Mouse (Mus musculus) liver, embryonic 14.5 days (tissue): ENCODE data around the gene Zdhhc1. TPM values are rescaled to one million over a fixed set of nuclear protein-coding genes. Genes with fewer than 3 reads are reported as not detected.

Experiments used
- ATAC-seq: fragments of 200-750 bp; cut with Nextera tagmentation; 2 replicates; pipeline ENCODE4 v1.8.0; 2017; ENCODE audit warnings: moderate number of reproducible peaks, mild to moderate bottlenecking, moderate library complexity; ENCODE audit not compliant: insufficient read depth
- DNase-seq, 3 experiments: peaks; one replicate each; pipeline ENCODE4 v3.0.0-alpha.2; 2012 to 2013; ENCODE audit warnings: low read depth in 3 of 3, low spot score in 3 of 3
- H3K27ac ChIP-seq: fragments of 300-500 bp; sonication (generic); 2 replicates; pipeline ENCODE4 v1.5.1; 2014; ENCODE audit warnings: moderate library complexity, mild to moderate bottlenecking, control low read depth, inconsistent platforms
- H3K27me3 ChIP-seq: fragments of 300-500 bp; sonication (generic); 2 replicates; pipeline ENCODE4 v1.6.1; 2014; ENCODE audit warnings: mild to moderate bottlenecking, low read length, moderate library complexity; ENCODE audit not compliant: control insufficient read depth, insufficient read depth
- H3K36me3 ChIP-seq: fragments of 300-500 bp; sonication (generic); replicated peaks from 2 replicates; pipeline ENCODE4 v1.6.1; 2014; ENCODE audit warnings: low read depth; ENCODE audit not compliant: control insufficient read depth, insufficient read depth
- H3K4me1 ChIP-seq, 2 experiments: fragments of 200-500 bp in 1 of 2; fragments of 300-500 bp in 1 of 2; sonication (generic) in 1 of 2; replicated peaks; 2 replicates each; pipeline ENCODE4 v1.6.1; 2012 to 2014; ENCODE audit warnings: antibody characterized with exemption in 1 of 2, inconsistent platforms in 1 of 2, low read length in 1 of 2; ENCODE audit not compliant: control insufficient read depth in 2 of 2, insufficient read depth in 2 of 2
- H3K4me2 ChIP-seq: fragments of 300-500 bp; sonication (generic); 2 replicates; pipeline ENCODE4 v1.6.1; 2014; ENCODE audit warnings: low read depth, mild to moderate bottlenecking, control low read depth, moderate library complexity
- H3K4me3 ChIP-seq, 2 experiments: fragments of 200-500 bp in 1 of 2; fragments of 300-500 bp in 1 of 2; sonication (generic) in 1 of 2; 2 replicates each; pipeline ENCODE4 v1.5.1; 2012 to 2014; ENCODE audit warnings: low read depth in 2 of 2, low read length in 2 of 2, mild to moderate bottlenecking in 2 of 2, control low read depth in 1 of 2, inconsistent platforms in 1 of 2, moderate library complexity in 1 of 2; ENCODE audit not compliant: insufficient read depth in 1 of 2
- H3K9ac ChIP-seq: fragments of 300-500 bp; sonication (generic); replicated peaks from 2 replicates; pipeline ENCODE4 v1.6.1; 2014; ENCODE audit warnings: mild to moderate bottlenecking, control low read depth, moderate library complexity
- H3K9me3 ChIP-seq: fragments of 300-500 bp; sonication (generic); 2 replicates; pipeline ENCODE4 v1.6.1; 2016; ENCODE audit warnings: low read length, mixed read lengths; ENCODE audit not compliant: control insufficient read depth
- CTCF ChIP-seq: IDR thresholded peaks from 2 replicates; pipeline ENCODE4 v1.5.1; 2016; ENCODE audit warnings: antibody characterized with exemption, low read depth, control low read depth
- EP300 ChIP-seq: IDR thresholded peaks from 2 replicates; pipeline ENCODE4 v1.6.1; 2016; ENCODE audit warnings: antibody characterized with exemption, low read depth
- WGBS: fragments of 180-500 bp; shearing (Covaris S2); extraction: QIAGEN DNeasy Blood & Tissue Kit; methylation state at CpG from one replicate; pipeline ENCODE4 v1.1.7; 2014; ENCODE audit not compliant: insufficient replicate concordance; 5-methylcytosine and 5-hydroxymethylcytosine counted together
- polyA plus RNA-seq, 2 experiments: library from polyadenylated mRNA; depleted of rRNA in 1 of 2; stranded (reverse) in 1 of 2; unstranded in 1 of 2; fragments of >200 nt; fragmentation: Nextera tagmentation in 1 of 2; extraction: Ambion mirVana in 1 of 2; gene quantifications; 2 replicates each; pipeline versions ENCODE4 v1.2.1 to v1.2.3; 2012 to 2014

The Zdhhc1 gene
- polyA plus RNA-seq, 2 experiments: 0.90 to 2.2 TPM

DNA sequence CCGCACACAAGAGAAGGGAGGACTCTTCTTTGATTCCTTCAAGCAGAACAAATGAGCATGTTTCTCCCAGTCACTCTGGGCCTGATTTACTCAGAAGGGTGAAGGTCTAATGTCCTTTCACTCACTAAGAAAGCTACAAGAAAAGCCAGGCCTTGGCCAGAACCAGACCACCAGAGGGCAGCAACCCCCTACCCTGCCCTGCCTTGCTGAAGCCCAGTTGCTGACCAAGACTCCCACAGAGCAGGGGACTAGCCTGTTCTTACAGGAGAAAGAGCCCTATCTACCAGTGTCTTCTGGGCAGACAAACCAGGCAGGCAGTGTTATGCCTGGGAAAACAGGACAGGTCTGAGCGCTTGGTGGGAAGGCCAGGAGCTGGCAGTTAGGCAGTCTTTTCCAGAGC lies 12.3 kb downstream of the Zdhhc1 start:
- ATAC-seq (no peak), DNase-seq (no peak)
- no peaks in the 10 kb centered on the region for H3K4me1 ChIP-seq
- 45% methylated on average over 2 of the region's 2 CpGs for WGBS
- no peaks in the 10 kb centered on the region for H3K9me3 ChIP-seq
- no peak overlapping the region for H3K27ac ChIP-seq
- H3K9ac ChIP-seq: no peak overlapping the region
- H3K4me2 ChIP-seq: no peak overlapping the region
- TF ChIP-seq EP300 (no peak), CTCF (peak; percentile 70)
- H3K27me3 ChIP-seq: no peaks in the 10 kb centered on the region
- no peak overlapping the region for H3K4me3 ChIP-seq
- H3K36me3 ChIP-seq: no peaks in the 10 kb centered on the region

DNA sequence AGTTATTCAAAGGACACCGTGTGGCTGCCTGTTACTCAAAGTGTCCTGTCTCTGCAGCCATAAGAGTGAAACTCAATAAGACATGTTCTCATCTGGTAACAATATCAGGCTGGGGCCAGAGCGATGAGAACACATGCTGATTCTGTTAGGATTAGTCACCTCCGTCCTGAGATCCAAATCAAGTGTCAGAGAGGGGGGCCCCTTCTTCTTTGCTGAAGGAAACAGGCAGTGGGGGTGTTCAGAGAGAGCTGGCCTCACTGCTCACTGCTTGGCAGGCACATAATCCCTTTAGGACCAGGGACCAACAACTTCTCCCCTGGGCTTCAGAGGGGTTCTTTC lies 12.7 kb downstream of the Zdhhc1 start:
- TF ChIP-seq EP300 (no peak), CTCF (no peak)
- H3K4me1 ChIP-seq: no peaks in the 10 kb centered on the region
- no peak overlapping the region for H3K4me3 ChIP-seq
- no peak overlapping the region for H3K9ac ChIP-seq
- no peaks in the 10 kb centered on the region for H3K27me3 ChIP-seq
- no peaks in the 10 kb centered on the region for H3K9me3 ChIP-seq
- WGBS: 61% methylated on average over 3 of the region's 3 CpGs
- H3K4me2 ChIP-seq: no peak overlapping the region
- DNase-seq (no peak), ATAC-seq (no peak)
- H3K36me3 ChIP-seq: no peaks in the 10 kb centered on the region
- H3K27ac ChIP-seq: no peak overlapping the region

DNA sequence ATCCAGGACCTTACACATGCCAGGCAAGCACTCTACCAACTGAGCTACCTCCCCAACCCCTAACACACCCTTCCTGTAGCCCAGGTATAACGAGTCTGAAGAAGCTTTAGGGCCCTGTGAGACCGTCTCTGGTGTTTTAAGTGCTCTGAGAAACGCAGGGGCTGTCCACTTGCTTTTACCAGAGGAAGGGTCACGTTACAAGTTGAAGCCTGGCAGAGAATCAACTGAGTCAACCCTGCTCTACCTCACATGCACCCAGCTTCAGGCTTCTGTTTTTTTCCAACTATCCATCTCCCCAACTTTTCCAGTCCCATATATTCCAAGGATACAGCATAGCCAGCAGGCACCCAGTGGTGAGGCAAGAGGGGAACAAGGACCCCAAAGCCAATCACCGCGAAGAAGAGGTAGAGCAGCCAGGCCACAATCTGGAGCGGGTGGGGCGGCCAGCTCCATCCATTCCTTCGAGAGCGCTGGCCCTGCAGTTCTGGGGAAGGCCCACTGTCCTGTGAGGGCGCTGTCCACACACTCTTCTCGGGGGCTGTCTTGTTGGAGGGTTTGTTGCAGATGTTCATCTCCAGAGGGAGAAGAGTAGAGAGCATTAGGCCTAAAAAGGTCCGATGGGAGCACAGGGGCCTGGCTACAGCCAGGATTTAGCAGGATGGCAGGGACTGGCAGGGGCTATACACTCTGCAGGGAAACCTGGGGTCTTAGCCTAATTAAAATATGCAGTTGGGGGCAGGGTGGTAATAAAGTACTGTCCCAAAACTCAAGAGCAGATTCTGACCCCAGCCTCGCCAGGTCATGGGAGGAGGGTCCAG lies 13.3 kb downstream of the Zdhhc1 start:
- TF ChIP-seq EP300 (no peak), CTCF (peak; percentile 67)
- Histone ChIP-seq H3K9me3 (no peaks in the 10 kb centered on the region), H3K36me3 (no peaks in the 10 kb centered on the region), H3K27ac (no peak overlapping the region), H3K9ac (no peak overlapping the region), H3K4me1 (no peaks in the 10 kb centered on the region), H3K4me2 (no peak overlapping the region), H3K4me3 (no peak overlapping the region), H3K27me3 (no peaks in the 10 kb centered on the region)
- WGBS: 48% methylated on average over 14 of the region's 14 CpGs
- ATAC-seq (no peak), DNase-seq (no peak)

DNA sequence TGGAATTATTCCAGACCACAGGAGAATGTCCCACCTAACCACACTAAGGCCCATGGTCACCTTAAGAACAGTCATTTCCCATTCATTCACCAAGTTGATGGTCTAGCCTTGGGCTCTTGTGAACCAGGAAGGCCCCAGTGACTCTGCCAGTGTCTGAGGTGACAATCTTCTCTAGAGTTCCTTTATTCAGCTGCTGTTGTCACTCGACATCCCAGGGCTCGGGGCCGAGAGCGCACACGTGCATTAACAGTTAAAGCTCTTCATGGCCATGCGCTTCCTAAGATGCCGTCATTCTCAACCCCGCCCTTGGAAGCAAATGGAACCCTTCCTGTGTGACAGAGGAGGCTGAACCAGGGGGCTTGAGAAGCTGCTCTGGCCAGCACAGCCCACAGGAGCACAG lies 14.6 kb downstream of the Zdhhc1 start:
- Histone ChIP-seq H3K27ac (no peak overlapping the region), H3K36me3 (no peaks in the 10 kb centered on the region), H3K27me3 (no peaks in the 10 kb centered on the region), H3K4me3 (no peak overlapping the region), H3K4me2 (no peak overlapping the region), H3K9me3 (no peaks in the 10 kb centered on the region), H3K9ac (no peak overlapping the region), H3K4me1 (no peaks in the 10 kb centered on the region)
- DNase-seq (no peak), ATAC-seq (no peak)
- TF ChIP-seq EP300 (no peak), CTCF (no peak)
- 76% methylated on average over 8 of the region's 8 CpGs for WGBS

DNA sequence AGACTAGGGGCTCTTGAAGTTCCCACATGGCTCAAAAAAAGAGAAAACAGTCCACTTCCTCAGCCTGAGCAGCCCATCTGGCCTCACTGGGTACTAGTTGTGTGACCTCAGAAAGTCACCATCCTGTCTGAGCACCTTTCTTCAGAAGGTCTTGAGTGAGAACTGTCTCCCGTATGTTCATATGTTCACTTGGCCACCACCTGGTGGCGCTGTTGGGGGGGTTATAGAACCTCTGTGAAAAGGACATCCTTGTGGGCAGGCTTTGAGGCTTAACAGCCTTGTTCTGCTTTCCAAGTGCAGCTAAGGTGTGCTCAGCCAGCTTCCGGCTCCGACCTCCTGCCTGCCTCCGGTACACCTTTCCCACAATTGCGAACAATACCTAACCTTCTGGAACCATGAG lies 15.2 kb downstream of the Zdhhc1 start:
- 58% methylated on average over 6 of the region's 6 CpGs for WGBS
- Histone ChIP-seq H3K27ac (no peak overlapping the region), H3K4me3 (no peak overlapping the region), H3K27me3 (no peaks in the 10 kb centered on the region), H3K4me1 (no peaks in the 10 kb centered on the region), H3K9me3 (no peaks in the 10 kb centered on the region), H3K36me3 (no peaks in the 10 kb centered on the region), H3K4me2 (no peak overlapping the region), H3K9ac (no peak overlapping the region)
- ATAC-seq (no peak), DNase-seq (peak in 1 of 3 experiments; percentile 28)
- no peak for TF ChIP-seq EP300
- peak; percentile 77 for TF ChIP-seq CTCF
